Mouse (Mus musculus) CH12.LX (cell line): ENCODE data around the gene Ace3.

ENCODE experiments used
- CTCF ChIP-seq, 2 experiments: IDR thresholded peaks in 1 of 2; conservative IDR thresholded peaks in 1 of 2; 2 replicates each; pipeline ENCODE4 v1.5.1; 2011 to 2012; ENCODE audit warnings: low read depth in 2 of 2, low read length in 2 of 2, improper control_type of control experiment in 1 of 2, inconsistent platforms in 1 of 2, mild to moderate bottlenecking in 1 of 2, moderate library complexity in 1 of 2
- JUN ChIP-seq: IDR thresholded peaks from 2 replicates; pipeline ENCODE4 v1.6.1; 2011; ENCODE audit warnings: low read depth, mild to moderate bottlenecking, low read length, improper control_type of control experiment, moderate library complexity; ENCODE audit not compliant: insufficient read depth
- MAX ChIP-seq: IDR thresholded peaks from 2 replicates; pipeline ENCODE4 v1.6.1; 2011; ENCODE audit warnings: low read length, improper control_type of control experiment
- MYC ChIP-seq: IDR thresholded peaks from 2 replicates; pipeline ENCODE4 v1.6.1; 2011; ENCODE audit warnings: low read depth, mild to moderate bottlenecking, improper control_type of control experiment, low read length
- NELFE ChIP-seq: IDR thresholded peaks from 2 replicates; pipeline ENCODE4 v1.6.1; 2011; ENCODE audit warnings: low read depth, low read length, improper control_type of control experiment
- POLR2A ChIP-seq: IDR thresholded peaks from 2 replicates; pipeline ENCODE4 v1.6.1; 2011; ENCODE audit warnings: low read depth, mild to moderate bottlenecking, improper control_type of control experiment, low read length
- POLR2AphosphoS2 ChIP-seq: IDR thresholded peaks from 2 replicates; pipeline ENCODE4 v1.6.1; 2011; ENCODE audit warnings: low read depth, low read length, improper control_type of control experiment
- RCOR1 ChIP-seq: conservative IDR thresholded peaks from 2 replicates; pipeline ENCODE4 v1.6.1; 2012; ENCODE audit warnings: low read depth, mild to moderate bottlenecking, inconsistent platforms, low read length, improper control_type of control experiment
- UBTF ChIP-seq: IDR thresholded peaks from 2 replicates; pipeline ENCODE4 v1.6.1; 2012; ENCODE audit warnings: low read depth, mild to moderate bottlenecking, inconsistent platforms, low read length, improper control_type of control experiment, moderate library complexity
- ZC3H11A ChIP-seq: IDR thresholded peaks from 2 replicates; pipeline ENCODE4 v1.6.1; 2012; ENCODE audit warnings: low read depth, mild to moderate bottlenecking, inconsistent platforms, low read length, improper control_type of control experiment
- ZNF384 ChIP-seq: IDR thresholded peaks from 2 replicates; pipeline ENCODE4 v1.6.1; 2012; ENCODE audit warnings: low read depth, low read length, improper control_type of control experiment, inconsistent platforms

- no peak for TF ChIP-seq CTCF (conservative IDR thresholded peaks at IDR 0.05 in 1 of 2, IDR thresholded peaks at IDR 0.05 in 1 of 2; ENCODE audit: low read depth in 2 of 2, low read length in 2 of 2)
- no peak for TF ChIP-seq POLR2AphosphoS2
- no peak for TF ChIP-seq MAX
- TF ChIP-seq ZC3H11A: no peak
- TF ChIP-seq MYC: no peak
- TF ChIP-seq NELFE: no peak
- TF ChIP-seq POLR2A: no peak
- no peak for TF ChIP-seq RCOR1
- no peak for TF ChIP-seq ZNF384
- no peak for TF ChIP-seq JUN
- TF ChIP-seq UBTF: no peak
Observed at GRCm38 (mm10) chr11:105955815-105956430, 38.6 kb upstream of the Ace3 start.
